Mouse (Mus musculus) left cerebral cortex, postnatal 36 days (tissue): ENCODE results near the gene Tmem219. TPM values are rescaled to one million over a fixed set of nuclear protein-coding genes. Genes with fewer than 3 reads are reported as not detected.
"Not testable (repeated sequence)": the region's sequence is repeated elsewhere in the genome, so short reads cannot be mapped to it uniquely, and the experiment has no call there.

Experiments used
- DNase-seq, 2 experiments: peaks; one replicate each; pipeline ENCODE4 v3.0.0; 2021 to 2022; ENCODE audit warnings: low spot score in 2 of 2, mixed read lengths in 1 of 2
- intact Hi-C: fragments of 180-260 bp; cut with DNase I; formaldehyde crosslinking; loops from one replicate; pipeline ENCODE4 v1.15.1; 2025
- total RNA-seq, 2 experiments: library from RNA; stranded (reverse); gene quantifications; 2 replicates each; pipeline ENCODE4 v1.2.3; 2021

Tmem219 gene
- total RNA-seq, 2 experiments from 2014 or later, result 22.4 to 25.3 TPM

DNA sequence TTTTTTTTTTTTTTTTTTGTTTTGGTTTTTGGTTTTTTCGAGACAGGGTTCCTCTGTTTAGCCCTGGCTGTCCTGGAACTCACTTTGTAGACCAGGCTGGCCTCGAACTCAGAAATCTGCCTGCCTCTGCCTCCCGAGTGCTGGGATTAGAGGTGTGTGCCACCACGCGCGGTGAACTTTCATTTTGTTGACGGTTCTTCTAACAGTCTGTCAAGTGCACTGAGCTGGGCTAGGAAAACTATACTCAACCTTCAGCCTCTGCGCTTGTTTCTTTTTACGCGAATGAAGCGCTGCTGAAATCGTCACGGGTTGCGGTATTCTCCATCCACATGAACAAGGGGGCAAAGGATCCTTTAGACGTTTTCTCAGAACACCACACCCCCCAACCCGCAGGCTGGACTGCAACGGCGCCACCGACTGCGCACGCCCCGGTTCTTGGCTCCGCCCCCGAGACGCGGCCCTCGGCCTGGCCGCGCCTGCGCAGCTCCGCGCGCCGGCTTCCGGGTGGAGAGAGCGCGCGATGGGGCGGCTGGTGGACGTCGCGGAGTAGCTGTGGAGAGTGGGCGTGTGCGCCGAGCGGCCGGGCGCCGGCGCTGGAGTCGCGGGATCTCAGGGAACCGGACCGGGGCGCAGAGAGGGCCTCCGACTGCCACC lies 5.8 kb upstream of the Tmem219 start, which contains the start of gene Kctd13:
Gene Kctd13, plus strand, starts transcription at position 496 of the 654 bp plus-strand sequence.
- intact Hi-C loops, result loop anchor here (5.0 kb wide), 1 partner anchor 41 kb away; no protein-coding TSS in a partner anchor
- DNase-seq, result peak; percentile 91 to 95

DNA sequence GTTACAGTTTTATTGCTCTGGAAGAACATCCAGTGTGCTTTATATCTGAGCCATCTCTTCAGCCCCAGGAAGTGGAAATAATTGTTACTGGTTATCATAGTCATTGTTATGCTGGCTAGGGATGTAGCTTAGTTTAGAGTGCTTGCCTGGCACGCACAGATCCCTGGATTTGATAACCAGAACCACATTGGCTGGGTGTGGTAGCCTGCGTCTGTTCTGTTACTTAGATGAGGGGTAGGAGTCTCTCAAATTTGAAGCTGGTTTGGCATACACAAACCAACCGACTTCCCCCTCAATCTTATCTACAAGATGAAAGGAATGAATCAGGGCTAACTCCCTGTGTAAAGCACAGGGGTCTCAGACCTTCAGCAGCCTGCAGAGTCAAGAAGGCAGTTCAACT lies 3.6 kb upstream of the Tmem219 start:
- intact Hi-C loops, result loop anchor here (5.0 kb wide), 1 partner anchor 39 kb away; no protein-coding TSS in a partner anchor
- DNase-seq, result no peak

DNA sequence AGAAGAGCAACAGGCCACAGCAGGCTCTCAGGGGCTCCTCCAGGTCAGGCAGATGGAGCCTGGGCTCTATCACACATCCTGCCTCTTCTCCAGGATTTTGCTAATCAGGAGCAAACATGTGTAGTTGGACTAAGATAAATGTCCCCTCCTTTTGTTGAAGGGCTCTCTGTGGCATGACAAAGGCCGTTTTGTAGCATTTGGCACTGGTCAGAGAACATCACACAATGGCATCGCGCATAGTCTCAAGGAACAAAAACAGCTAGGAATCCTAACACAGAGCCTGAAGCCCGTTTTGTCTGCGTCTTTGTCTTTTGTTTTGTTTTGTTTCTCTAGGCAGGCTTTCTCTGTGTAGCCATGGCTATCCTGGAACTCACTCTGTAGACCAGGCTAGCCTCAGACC lies 1.3 kb upstream of the Tmem219 start:
- intact Hi-C loops, result loop anchor here (2.0 kb wide), 1 partner anchor 17 kb away; no protein-coding TSS in a partner anchor
- no peak for DNase-seq

DNA sequence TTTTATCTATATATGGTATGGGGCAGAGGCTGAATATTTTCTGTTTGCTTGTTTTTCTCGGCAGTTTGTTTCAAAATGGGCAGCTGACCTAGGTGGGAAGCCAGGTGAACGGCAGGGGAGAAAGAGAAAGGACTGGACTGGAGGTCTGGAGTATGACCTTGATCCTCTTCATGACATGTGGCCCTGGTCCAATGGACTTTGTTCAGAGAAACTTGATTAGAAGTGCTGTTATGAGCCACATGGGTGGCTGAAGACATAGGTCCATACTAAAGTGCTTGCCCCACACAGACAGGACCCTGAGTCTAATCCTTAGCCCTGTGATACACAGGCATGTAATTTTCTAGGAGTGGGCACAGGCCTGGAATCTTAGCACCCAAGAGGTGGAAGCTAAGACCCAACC lies 1.2 kb downstream of the Tmem219 start:
- intact Hi-C loops, result no loop called here
- no peak for DNase-seq

DNA sequence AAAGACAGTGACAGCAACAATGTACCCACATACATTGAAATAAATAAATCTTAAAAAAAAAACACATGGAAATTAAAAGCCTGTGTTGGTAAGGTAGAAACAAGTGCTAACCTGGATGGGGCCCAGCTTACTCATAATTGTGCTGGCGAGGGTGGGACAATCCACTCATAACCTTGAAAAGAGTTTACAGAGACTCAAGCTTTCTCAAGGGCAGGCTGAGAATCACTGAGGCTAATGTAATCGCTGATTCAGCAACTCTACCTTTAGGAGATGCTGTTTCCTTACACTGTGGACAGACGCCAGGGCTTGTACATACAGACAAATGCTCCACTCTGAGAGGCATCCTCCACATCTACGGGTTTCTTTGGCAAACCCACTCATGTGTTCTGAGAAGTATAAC lies 2.7 kb downstream of the Tmem219 start:
- intact Hi-C loops, result no loop called here
- DNase-seq, result no peak

DNA sequence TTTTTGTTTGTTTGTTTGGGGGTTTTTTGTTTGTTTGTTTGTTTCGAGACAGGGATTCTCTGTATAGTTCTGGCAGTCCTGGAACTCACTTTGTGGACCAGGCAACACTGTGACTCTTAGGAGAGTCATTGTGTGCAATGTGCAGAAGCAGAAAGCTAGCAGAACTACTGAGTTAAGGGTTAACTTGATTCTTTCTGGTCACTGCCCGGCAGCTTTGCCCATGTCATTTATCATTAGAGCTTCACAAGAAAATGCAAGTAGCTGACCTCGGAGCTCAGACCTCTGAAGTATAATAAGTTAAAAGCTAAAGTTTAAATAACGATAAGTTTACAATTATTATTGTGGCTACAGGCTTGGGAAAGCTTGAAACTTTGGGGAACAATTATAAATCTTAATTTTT lies 4.4 kb downstream of the Tmem219 start:
- DNase-seq, intact Hi-C loops: not testable (repeated sequence)

DNA sequence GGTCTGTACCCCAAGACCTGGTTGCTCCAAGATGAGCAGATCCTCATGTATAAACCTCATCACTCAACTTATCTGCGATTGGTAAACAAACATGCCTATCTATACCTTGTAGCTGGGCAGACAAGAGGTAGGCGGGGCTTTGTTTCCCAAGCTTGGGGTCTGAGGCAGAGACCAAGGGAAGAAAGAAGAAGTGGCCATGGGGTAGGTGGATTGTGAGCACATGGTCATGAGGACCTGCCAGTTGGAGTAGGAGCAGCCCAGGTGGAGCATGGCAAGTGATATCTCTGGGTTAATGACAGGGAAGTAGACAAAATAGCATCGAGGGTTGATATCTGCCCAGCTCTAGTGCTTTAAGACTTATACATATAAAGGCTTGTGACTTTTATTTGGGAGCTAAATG lies 7.9 kb downstream of the Tmem219 start:
- intact Hi-C loops, result no loop called here
- no peak for DNase-seq

DNA sequence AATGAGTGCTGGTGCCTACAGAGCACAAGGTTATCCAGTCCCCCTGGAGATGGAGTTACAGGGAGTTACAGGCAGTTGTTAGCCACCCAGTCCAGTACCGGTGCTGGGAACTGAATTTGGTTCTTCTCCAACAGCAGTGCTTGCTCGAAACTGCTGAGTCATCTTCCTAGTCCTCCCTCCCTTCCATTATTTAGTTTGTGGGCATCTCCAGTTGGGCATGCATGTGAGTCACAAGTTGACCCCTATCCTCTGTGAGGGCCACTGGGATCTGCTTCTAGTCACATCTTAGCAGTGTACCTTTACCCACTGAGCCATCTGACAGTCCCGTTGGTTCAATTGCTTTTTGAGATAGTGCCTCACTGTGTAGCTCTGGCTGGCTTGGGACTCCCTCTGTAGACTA lies 17.1 kb downstream of the Tmem219 start:
- DNase-seq, result no peak
- intact Hi-C loops, result no loop called here

DNA sequence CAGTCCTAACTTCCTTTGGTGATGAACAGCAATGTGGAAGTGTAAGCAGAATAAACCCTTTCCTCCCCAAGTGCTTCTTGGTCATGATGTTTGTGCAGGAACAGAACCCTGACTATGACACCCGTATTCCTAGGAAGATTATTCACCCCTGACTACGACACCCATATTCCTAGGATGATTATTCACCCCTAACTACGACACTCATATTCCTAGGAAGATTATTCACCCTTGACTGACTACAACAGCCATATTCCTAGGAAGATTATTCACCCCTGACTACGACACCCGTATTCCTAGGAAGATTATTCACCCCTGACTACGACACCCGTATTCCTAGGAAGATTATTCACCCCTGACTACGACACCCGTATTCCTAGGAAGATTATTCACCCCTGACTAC lies 22.9 kb downstream of the Tmem219 start:
- intact Hi-C loops, DNase-seq: not testable (repeated sequence)

DNA sequence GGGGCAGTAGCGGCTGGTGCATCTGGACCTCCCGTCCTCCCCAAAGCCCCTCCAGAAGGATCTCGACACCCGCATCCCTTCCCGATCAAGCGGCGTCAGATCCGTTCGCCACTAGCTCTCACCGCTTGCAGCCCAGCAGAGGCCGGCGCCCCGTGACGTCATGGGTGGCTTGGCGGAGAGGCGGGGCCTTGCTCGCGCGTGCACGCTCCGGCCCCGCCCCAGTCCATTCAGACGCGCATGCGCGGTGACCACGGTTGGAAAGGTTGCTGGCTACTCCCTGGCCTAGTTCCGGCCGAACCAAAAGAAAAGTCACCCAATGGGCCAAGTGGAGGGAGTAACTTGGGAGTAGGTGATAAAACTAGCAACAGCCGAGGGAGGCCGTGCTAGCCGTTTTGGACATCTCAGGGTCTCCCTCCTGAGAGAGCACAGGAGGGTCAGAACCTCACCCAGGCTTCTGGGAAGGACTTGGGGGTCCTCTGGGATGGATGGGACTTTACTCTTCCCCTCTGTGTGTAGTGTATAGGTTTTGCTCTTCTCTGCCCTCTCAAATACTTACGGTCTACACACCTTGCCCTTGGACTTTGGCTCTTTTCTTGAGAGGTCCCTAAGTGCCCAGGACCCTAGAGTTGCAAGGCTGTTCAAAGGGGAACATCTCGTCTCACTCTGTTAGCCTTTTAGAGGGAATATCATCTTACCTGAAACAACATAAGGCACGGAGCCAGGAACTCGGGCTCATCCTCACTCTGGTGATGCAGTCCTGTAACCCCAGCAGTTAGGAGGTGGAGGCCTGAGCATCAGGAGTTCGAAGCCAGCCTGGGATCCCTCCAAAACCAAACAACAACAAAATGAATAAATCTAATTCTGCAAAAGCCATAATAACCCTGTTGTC lies 24.4 kb downstream of the Tmem219 start:
- intact Hi-C loops, result no loop called here
- DNase-seq, result peak; percentile 95

DNA sequence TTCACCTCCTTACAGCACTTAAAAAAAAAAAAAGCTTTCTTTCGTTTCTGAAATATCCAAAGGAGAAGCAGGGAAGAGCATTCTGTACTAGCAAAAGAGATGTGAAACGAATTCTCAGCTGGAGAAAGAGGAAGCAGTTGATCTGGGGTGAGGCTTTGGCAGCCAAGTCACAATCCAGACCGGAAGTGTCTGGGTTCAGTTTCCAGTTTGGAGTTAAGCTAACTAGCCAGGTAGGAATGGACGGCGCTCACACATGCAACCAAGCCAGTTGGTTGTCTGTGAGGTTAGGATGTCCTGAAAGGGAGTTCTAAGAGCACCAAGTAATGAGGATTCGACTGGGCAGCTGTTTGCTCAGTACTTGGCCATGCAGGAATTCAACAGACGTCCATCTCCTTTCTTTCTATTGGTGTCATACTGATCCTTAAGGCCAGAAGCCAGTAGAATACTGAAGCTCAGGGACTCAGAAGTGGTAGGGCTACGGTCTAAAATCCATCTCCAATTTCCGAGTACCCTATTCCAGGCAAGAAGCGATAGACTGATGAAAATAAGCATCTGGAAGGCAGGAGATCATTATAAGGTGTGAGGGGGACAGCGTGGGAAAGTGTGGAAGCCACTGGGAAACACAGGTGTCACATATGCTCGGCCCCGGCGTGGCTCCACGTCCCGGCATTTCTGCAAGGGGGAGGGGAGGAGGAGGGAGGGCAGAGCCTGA lies 25.2 kb downstream of the Tmem219 start:
- intact Hi-C loops, result no loop called here
- DNase-seq, result no peak

DNA sequence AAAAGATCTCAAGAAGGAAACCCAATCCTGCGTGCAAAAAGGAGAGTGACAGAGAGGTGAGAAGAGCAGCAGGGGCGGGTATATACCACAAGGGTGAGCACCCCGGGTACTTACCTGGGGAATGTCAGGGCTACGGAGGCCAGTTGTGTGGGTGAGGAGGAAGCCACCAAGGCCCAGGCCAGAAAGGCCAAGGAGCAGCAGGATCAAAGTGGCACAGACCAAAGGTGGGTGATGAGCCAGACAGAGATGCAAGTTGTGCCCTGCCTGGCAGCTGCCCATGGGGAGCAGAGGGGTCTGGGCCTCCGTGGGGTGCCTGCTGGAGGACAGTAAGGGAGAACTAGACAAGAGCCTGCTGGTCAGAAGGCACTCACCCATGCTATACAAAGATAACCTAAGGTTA lies 25.8 kb downstream of the Tmem219 start:
- intact Hi-C loops, result no loop called here
- DNase-seq, result no peak

DNA sequence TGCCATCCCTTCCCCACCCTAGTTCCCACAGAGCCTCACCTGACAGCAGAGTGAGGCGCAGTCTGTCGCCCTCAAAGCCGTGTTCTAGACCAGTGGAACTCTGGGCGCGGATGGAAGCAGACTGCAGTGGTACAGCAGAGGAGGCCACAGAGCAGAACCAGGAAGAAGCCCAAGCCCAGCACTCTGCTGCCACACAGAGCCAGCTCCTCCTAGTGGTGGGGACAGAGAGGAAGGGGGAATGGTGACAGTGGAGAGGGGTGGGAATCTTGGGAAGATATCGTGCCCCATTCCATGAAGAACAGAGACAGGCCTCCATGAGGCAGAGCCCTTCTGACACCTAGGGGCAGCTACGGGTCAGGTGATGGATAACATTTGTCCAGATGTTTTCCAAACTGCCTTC lies 33.9 kb downstream of the Tmem219 start:
- intact Hi-C loops, result loop anchor here (5.0 kb wide), 2 partner anchors 38 to 128 kb away; partner anchors contain the start of genes Kctd13, Pagr1a and Pagr1b
- no peak for DNase-seq

DNA sequence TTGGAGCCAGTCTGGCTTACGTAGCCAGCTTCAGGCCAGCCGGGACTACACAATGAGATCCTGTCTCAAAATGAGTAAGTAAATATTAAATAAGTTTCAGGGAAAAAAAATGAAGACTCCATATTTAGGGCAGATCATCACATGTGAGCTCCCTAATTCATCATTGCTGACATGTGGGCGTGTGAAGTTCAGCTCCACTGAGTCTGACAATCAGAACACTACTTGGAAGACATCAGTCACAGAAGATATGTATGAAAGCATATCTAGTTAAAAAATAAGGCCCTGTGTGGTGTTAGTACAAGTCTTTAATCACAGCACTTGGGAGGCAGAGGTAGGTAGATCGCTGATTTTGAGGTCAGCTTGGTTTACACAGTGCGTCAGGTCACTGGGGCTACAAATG lies 35.4 kb downstream of the Tmem219 start:
- no peak for DNase-seq
- intact Hi-C loops, result loop anchor here (5.0 kb wide), 2 partner anchors 40 to 130 kb away; partner anchors contain the start of genes Kctd13, Pagr1a and Pagr1b

DNA sequence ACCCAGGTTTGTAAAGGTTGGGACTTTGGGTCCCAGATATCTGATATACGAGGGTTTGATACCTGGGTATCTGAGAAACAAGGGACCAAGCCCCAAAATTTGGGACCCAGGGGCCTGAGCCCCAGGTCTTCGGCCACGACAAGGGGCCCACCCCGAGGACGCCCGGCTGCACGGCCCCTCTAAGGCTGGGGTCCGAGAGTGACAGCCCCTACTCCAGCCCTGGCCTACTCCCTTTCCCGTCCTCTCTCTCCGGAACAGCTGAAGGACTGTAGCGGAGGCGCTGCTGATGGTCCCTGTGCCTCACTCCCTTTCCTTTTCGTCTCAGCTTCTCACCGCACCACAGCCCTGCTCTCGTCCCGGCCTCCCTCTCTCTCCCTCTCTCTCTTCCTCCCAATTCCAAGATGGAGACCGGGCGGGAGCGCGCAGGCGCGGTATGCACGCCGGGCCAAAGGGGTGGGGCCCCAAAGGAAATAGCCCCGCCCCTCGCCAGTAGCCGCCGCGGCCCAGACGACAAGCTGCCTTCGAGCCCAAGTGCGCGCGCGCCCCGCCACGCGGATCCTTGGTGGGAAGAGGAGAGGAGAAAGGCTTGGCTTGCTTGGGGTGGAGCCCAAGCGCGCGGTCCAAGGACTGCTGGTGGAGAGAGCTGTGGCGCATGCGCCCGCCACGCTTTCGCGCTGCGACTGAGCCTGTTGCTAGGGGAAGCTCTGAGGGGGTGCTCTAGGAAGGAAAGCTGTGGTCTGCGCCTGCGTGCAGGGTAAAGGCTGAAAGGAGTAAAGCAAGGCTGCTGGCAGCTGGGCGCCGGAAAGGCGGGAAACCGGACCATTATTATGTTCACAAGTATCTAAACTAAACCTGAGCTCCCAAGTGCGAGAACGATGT lies 38.2 kb downstream of the Tmem219 start, which contains the start of gene Taok2:
Gene Taok2, minus strand, starts transcription at position 418 of the 879 bp plus-strand sequence.
- intact Hi-C loops, result loop anchor here (5.0 kb wide), 4 partner anchors 43 to 143 kb away; partner anchors contain the start of genes Kctd13, Maz, Pagr1a and Pagr1b
- DNase-seq, result peak; percentile 98 to 99

DNA sequence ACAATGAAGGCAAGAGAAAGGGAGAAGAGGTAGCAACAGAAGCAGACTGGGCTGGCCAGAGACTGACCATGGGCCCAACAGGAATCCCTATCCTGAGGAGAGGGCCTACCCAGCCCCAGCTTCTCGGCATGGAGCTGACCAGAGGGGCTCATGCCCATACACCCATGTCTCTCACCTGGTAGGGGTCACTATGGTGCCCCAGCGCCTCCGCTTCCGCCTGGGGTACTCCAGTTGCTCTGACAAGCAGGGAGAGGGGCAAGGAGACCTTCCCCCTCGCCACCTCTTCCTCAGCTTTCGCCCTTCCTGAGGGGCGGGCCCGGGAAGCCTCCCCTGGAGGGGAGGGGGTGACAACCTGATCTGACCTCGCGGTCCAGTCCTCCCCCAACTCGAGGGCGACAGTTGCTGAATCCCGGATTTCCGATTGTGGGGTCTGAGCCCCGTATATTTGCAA lies 39.0 kb downstream of the Tmem219 start:
- DNase-seq, result no peak
- intact Hi-C loops, result loop anchor here (2.0 to 5.0 kb wide), 3 partner anchors 21 to 144 kb away; partner anchors contain the start of genes Ino80e, Maz and Sez6l2

DNA sequence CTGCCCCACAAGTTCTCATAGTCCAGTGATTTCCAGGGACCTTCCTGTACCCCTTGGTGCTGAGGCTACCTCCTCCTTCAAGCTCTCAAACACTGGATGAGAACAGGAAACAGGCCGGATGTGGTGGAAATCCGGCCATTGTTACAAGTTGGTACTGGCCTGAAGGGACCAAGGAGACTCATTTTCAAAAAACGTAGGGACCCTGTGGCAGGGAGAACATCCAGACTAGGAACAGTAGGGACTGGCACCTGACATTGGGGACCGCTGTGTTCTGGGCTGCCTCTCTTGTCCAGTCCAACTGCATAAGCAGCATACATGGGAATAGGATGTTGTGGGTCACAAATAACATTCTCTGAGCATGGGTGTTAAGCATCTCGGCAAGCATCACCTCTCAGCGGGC lies 41.7 kb downstream of the Tmem219 start:
- DNase-seq, result no peak
- intact Hi-C loops, result loop anchor here (5.0 kb wide), 2 partner anchors 71 to 146 kb away; partner anchors contain the start of genes Maz and Sez6l2

DNA sequence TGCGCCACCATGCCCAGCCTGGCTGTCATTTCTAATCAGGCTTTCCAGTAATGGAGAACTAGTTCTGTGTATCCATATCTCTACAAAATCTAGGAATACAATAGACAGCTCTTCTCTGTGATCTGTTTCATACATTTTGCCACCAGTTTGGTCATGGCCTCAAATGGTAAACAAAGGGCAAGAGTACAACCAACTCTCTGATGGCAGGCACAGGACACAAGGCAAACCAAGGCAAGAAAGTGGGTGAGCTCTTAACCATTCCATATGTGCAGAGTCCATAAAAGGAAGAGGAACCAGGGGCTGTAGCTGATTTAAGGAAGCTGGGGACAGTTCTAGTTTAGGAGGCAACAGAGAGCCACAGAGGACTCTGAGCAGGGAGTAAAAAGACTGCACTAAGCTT lies 45.5 kb downstream of the Tmem219 start:
- no peak for DNase-seq
- intact Hi-C loops, result no loop called here

DNA sequence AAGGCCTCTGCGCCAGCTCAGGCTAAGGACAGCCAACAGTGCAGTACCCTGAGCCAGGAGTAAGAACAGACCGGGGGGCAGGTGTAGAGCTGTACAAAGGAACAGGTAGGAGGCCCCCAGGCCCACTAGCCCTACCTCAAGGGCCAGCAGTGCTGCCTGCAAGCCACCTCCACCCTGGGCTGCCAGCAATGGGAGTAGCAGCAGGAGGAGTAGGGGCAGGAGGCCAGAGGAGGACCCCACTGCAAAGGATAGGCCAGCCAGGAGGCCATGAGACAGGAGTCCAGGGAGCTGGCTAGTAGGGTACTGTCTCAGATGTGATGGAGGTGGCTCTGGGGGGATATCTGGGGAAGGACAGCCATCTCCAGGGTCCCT lies 52.2 kb downstream of the Tmem219 start:
- no peak for DNase-seq
- intact Hi-C loops, result no loop called here
